Mouse (Mus musculus): ENCODE measurements around the gene Shcbp1l.
"Not testable (repeated sequence)": the region's sequence is repeated elsewhere in the genome, so short reads cannot be mapped to it uniquely, and the experiment has no call there.

Gene Shcbp1l

GRCm38 (mm10) chr1:153424271-153424670 lies 691 bp upstream of the Shcbp1l start:
- DNase-seq (ENCODE audit: low spot score), result no peak

- DNase-seq (ENCODE audit: low spot score), result no peak
Observed at GRCm38 (mm10) chr1:153431158-153431557, 6.2 kb downstream of the Shcbp1l start.

- peak; percentile 10 for DNase-seq (ENCODE audit: low spot score)
Observed at GRCm38 (mm10) chr1:153431701-153432100, 6.7 kb downstream of the Shcbp1l start.

GRCm38 (mm10) chr1:153432329-153432728 lies 7.4 kb downstream of the Shcbp1l start:
- no peak for DNase-seq (ENCODE audit: low spot score)

- DNase-seq (ENCODE audit: low spot score), result no peak
Observed at GRCm38 (mm10) chr1:153433851-153434589, 9.1 kb downstream of the Shcbp1l start.

GRCm38 (mm10) chr1:153437536-153437935 lies 12.6 kb downstream of the Shcbp1l start:
- DNase-seq (ENCODE audit: low spot score), result no peak

- no peak for DNase-seq (ENCODE audit: low spot score)
Observed at GRCm38 (mm10) chr1:153440752-153441151, 15.8 kb downstream of the Shcbp1l start.

- no peak for DNase-seq (ENCODE audit: low spot score)
Observed at GRCm38 (mm10) chr1:153441656-153442055, 16.7 kb downstream of the Shcbp1l start.

GRCm38 (mm10) chr1:153443019-153443418 lies 18.1 kb downstream of the Shcbp1l start:
- no peak for DNase-seq (ENCODE audit: low spot score)

- no peak for DNase-seq (ENCODE audit: low spot score)
Observed at GRCm38 (mm10) chr1:153443632-153444031, 18.7 kb downstream of the Shcbp1l start.

- DNase-seq (ENCODE audit: low spot score), result no peak
Observed at GRCm38 (mm10) chr1:153446120-153446831, 21.3 kb downstream of the Shcbp1l start.

GRCm38 (mm10) chr1:153451237-153452154 lies 26.5 kb downstream of the Shcbp1l start:
- DNase-seq (ENCODE audit: low spot score), result peak; percentile 32

- no peak for DNase-seq (ENCODE audit: low spot score)
Observed at GRCm38 (mm10) chr1:153453146-153453642, 28.2 kb downstream of the Shcbp1l start.

GRCm38 (mm10) chr1:153456137-153456536 lies 31.2 kb downstream of the Shcbp1l start:
- no peak for DNase-seq (ENCODE audit: low spot score)

GRCm38 (mm10) chr1:153461796-153462195 lies 36.8 kb downstream of the Shcbp1l start:
- DNase-seq (ENCODE audit: low spot score), result no peak

GRCm38 (mm10) chr1:153479296-153479695 lies 54.3 kb downstream of the Shcbp1l start:
- no peak for DNase-seq (ENCODE audit: low spot score)

GRCm38 (mm10) chr1:153480386-153481024 lies 55.5 kb downstream of the Shcbp1l start:
- peak; percentile 57 for DNase-seq (ENCODE audit: low spot score)

- DNase-seq (ENCODE audit: low spot score), result no peak
Observed at GRCm38 (mm10) chr1:153481025-153481412, 56.1 kb downstream of the Shcbp1l start.

GRCm38 (mm10) chr1:153485201-153485796 lies 60.3 kb downstream of the Shcbp1l start:
- no peak for DNase-seq (ENCODE audit: low spot score)

GRCm38 (mm10) chr1:153486120-153486519 lies 61.2 kb downstream of the Shcbp1l start:
- DNase-seq (ENCODE audit: low spot score), result not testable (repeated sequence)

Data from lung, postnatal 25 days (tissue).